Mouse (Mus musculus) R1 (cell line): ENCODE measurements around the gene 2510039O18Rik.

Source experiments
- DNase-seq: peaks from one replicate; pipeline ENCODE4 v3.0.0-alpha.2; 2018; ENCODE audit warnings: low read depth, low spot score

2510039O18Rik gene

GRCm38 (mm10) chr4:147940576-147941044 is at the start of gene 2510039O18Rik:
Gene 2510039O18Rik, plus strand, starts transcription at chr4:147940895.
- peak; percentile 93 for DNase-seq

GRCm38 (mm10) chr4:147895815-147896330 is 44.8 kb upstream of the 2510039O18Rik start:
- DNase-seq, result no peak

GRCm38 (mm10) chr4:147896411-147896810 is 44.3 kb upstream of the 2510039O18Rik start:
- no peak for DNase-seq

- no peak for DNase-seq
These were observed 43.3 kb upstream of the 2510039O18Rik start for GRCm38 (mm10) chr4:147897348-147897747.

GRCm38 (mm10) chr4:147900452-147900851 is 40.2 kb upstream of the 2510039O18Rik start:
- no peak for DNase-seq

GRCm38 (mm10) chr4:147902906-147903500 is 37.7 kb upstream of the 2510039O18Rik start:
- DNase-seq, result no peak

GRCm38 (mm10) chr4:147903601-147904000 is 37.1 kb upstream of the 2510039O18Rik start:
- DNase-seq, result no peak

GRCm38 (mm10) chr4:147904313-147905089 is 36.2 kb upstream of the 2510039O18Rik start, which contains the start of gene Mfn2:
Gene Mfn2, minus strand, starts transcription at chr4:147904704.
- DNase-seq, result peak; percentile 94

GRCm38 (mm10) chr4:147905090-147905659 is 35.5 kb upstream of the 2510039O18Rik start:
- no peak for DNase-seq

GRCm38 (mm10) chr4:147906230-147906629 is 34.5 kb upstream of the 2510039O18Rik start:
- DNase-seq, result no peak

GRCm38 (mm10) chr4:147909486-147909885 is 31.2 kb upstream of the 2510039O18Rik start:
- DNase-seq, result no peak

GRCm38 (mm10) chr4:147918459-147919121 is 22.1 kb upstream of the 2510039O18Rik start:
- peak; percentile 81 for DNase-seq

- no peak for DNase-seq
These were observed 19.7 kb upstream of the 2510039O18Rik start for GRCm38 (mm10) chr4:147920973-147921372.

GRCm38 (mm10) chr4:147922341-147922740 is 18.4 kb upstream of the 2510039O18Rik start:
- DNase-seq, result no peak

- DNase-seq, result no peak
These were observed 13.0 kb upstream of the 2510039O18Rik start for GRCm38 (mm10) chr4:147927705-147928104.

GRCm38 (mm10) chr4:147928136-147928535 is 12.6 kb upstream of the 2510039O18Rik start:
- no peak for DNase-seq

- DNase-seq, result no peak
These were observed 12.2 kb upstream of the 2510039O18Rik start for GRCm38 (mm10) chr4:147928540-147928939.

- DNase-seq, result no peak
These were observed 9.7 kb upstream of the 2510039O18Rik start for GRCm38 (mm10) chr4:147930946-147931345.

GRCm38 (mm10) chr4:147934134-147934533 is 6.6 kb upstream of the 2510039O18Rik start:
- DNase-seq, result no peak

- no peak for DNase-seq
These were observed 6.1 kb upstream of the 2510039O18Rik start for GRCm38 (mm10) chr4:147934611-147935010.

GRCm38 (mm10) chr4:147935904-147936303 is 4.8 kb upstream of the 2510039O18Rik start:
- DNase-seq, result peak; percentile 58
